Mouse (Mus musculus) intestine, embryonic 16.5 days (tissue): Measurements from ENCODE around the gene Rapgef3. TPM values are rescaled to one million over a fixed set of nuclear protein-coding genes. Genes with fewer than 3 reads are reported as not detected.

Experiments used
- ATAC-seq: fragments of 200-750 bp; cut with Nextera tagmentation; 2 replicates; pipeline ENCODE4 v1.8.0; 2017; ENCODE audit warnings: moderate TSS enrichment, moderate library complexity
- H3K27ac ChIP-seq: fragments of 300-500 bp; sonication (generic); 2 replicates; pipeline ENCODE4 v1.5.1; 2014; ENCODE audit warnings: mild to moderate bottlenecking, low read length
- H3K27me3 ChIP-seq: fragments of 300-500 bp; sonication (generic); replicated peaks from 2 replicates; pipeline ENCODE4 v1.6.1; 2014; ENCODE audit warnings: low read length, control low read depth, mixed read lengths; ENCODE audit not compliant: control insufficient read depth, insufficient read depth
- H3K36me3 ChIP-seq: fragments of 300-500 bp; sonication (generic); 2 replicates; pipeline ENCODE4 v1.6.1; 2014; ENCODE audit warnings: low read length, control low read depth; ENCODE audit not compliant: control insufficient read depth, insufficient read depth
- H3K4me1 ChIP-seq: fragments of 300-500 bp; sonication (generic); 2 replicates; pipeline ENCODE4 v1.6.1; 2014; ENCODE audit warnings: low read length, control low read depth, mixed read lengths; ENCODE audit not compliant: control insufficient read depth, insufficient read depth
- H3K4me2 ChIP-seq: fragments of 300-500 bp; sonication (generic); 2 replicates; pipeline ENCODE4 v1.6.1; 2014; ENCODE audit warnings: low read depth, low read length, control low read depth
- H3K4me3 ChIP-seq: fragments of 300-500 bp; sonication (generic); 2 replicates; pipeline ENCODE4 v1.5.1; 2014; ENCODE audit warnings: mild to moderate bottlenecking, low read length
- H3K9ac ChIP-seq: fragments of 300-500 bp; sonication (generic); 2 replicates; pipeline ENCODE4 v1.6.1; 2014; ENCODE audit warnings: low read depth, low read length
- H3K9me3 ChIP-seq: fragments of 300-500 bp; sonication (generic); 2 replicates; pipeline ENCODE4 v1.6.1; 2016; ENCODE audit warnings: low read length, control low read depth; ENCODE audit not compliant: control insufficient read depth
- WGBS: fragments of 180-500 bp; shearing (Covaris S2); extraction: QIAGEN DNeasy Blood & Tissue Kit; methylation state at CpG from one replicate; pipeline ENCODE4 v1.1.7; 2014; 5-methylcytosine and 5-hydroxymethylcytosine counted together
- polyA plus RNA-seq: library from polyadenylated mRNA; unstranded; fragments of >200 nt; fragmentation: Nextera tagmentation; extraction: Ambion mirVana; gene quantifications from 2 replicates; pipeline ENCODE4 v1.2.1, GENCODE M21; 2015

Rapgef3 gene
- 7.9 and 8.5 TPM in 2 replicates for polyA plus RNA-seq

DNA sequence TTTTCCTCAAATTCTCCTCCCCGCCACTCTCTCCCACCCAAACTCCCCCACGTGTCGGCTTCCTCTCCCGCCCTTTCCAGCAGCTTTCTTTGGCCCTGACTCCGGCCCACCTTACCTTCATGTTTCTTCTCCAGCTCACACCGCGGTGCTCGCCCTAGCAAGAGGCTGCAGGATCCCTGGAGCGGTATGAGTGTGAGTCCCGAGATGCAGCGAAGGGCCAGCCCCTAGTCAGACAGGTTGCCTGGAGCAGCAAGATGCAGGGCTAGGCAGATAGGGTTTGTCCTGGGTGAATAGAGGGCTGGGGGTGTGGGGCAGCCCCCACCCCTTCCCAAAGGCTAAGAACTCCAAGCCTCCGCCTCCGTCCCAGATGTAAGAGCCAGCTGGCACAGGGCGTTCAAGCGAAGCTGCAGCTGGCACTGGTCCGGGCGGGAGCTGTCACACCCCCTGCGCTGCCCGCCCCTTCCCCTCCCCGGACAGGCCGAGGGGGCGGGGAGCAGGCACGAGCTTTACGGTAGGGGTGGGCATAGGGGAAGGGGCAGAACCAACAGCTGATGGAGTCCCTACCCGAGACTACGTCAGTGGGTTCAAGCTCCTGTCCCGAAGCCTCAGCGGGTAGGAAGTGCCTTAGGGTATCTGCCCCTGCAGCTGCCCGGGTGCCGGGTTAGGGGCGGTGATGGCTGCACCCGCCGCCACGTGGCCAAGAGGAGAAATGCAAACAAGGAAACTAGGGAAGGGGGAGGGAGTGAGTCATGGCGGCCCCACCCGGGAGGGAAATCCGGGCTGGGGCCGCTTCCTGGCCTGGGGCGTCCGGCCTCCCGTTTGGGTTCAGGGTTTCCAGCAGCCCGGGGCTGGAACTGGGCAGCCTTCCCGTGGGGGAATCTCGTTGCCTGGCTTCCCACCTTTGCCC lies at the start of gene Rapgef3:
Gene Rapgef3, minus strand, starts transcription at position 693 of the 907 bp plus-strand sequence.
- H3K36me3 ChIP-seq, result no peaks in the 10 kb centered on the region
- H3K4me2 ChIP-seq, result peak within 1 kb of the TSS; percentile 99
- peak within 1 kb of the TSS; percentile 62 for H3K4me3 ChIP-seq
- peaks cover 11% of the 10 kb centered on the region; the same call in 1 of the 2 replicates for H3K27me3 ChIP-seq
- H3K4me1 ChIP-seq, result peaks cover 18% of the 10 kb centered on the region
- peak within 1 kb of the TSS; percentile 69 for H3K9ac ChIP-seq
- under 1% methylated on average over 44 of the region's 44 CpGs for WGBS
- peak within 1 kb of the TSS; percentile 61 for H3K27ac ChIP-seq
- no peaks in the 10 kb centered on the region for H3K9me3 ChIP-seq
- peak; percentile 86 for ATAC-seq

DNA sequence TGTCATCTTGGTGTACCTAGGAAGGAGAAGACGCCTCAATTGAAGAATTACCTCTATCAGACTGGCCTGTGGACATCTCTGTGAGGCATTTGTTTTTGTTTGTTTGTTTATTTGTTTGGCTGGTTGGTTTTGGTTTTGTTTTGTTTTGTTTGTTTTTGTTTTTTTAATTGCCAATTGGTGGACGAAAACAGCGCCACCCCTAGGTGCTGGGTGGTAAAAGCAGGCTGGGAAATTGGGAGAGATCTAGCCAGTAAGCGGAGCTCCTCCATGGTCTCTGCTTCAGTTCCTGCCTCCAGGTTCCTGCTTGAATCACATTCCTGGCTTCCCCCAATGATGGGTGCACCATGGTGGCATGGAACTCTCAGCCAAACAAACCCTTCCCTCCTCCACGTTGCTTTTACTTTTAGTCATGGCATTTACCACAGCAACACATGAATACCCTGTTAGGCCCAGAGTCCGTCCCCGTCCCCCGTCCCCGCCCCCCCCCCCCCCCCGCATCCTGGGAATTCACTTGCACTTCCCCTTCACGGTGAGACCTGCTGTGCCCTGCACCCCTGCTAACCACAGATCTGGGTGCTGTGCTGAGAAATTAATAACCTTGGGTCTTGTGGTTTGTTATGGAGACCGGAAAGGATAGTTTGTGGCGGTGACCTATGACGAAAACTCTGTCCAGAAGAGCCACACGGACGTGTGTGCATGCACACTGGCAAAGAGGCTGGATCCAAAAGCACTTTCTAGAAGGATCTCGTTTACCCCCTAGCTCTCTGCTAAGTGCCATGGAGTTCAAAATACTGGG lies 48.6 kb upstream of the Rapgef3 start:
- H3K4me1 ChIP-seq, result peaks cover 35% of the 10 kb centered on the region
- no peaks in the 10 kb centered on the region for H3K9me3 ChIP-seq
- no peaks in the 10 kb centered on the region for H3K36me3 ChIP-seq
- H3K27me3 ChIP-seq, result no peaks in the 10 kb centered on the region
- no peak overlapping the region for H3K9ac ChIP-seq
- no peak overlapping the region for H3K4me2 ChIP-seq
- H3K4me3 ChIP-seq, result no peak overlapping the region
- 90% methylated on average over 17 of the region's 17 CpGs for WGBS
- no peak overlapping the region for H3K27ac ChIP-seq
- no peak for ATAC-seq

DNA sequence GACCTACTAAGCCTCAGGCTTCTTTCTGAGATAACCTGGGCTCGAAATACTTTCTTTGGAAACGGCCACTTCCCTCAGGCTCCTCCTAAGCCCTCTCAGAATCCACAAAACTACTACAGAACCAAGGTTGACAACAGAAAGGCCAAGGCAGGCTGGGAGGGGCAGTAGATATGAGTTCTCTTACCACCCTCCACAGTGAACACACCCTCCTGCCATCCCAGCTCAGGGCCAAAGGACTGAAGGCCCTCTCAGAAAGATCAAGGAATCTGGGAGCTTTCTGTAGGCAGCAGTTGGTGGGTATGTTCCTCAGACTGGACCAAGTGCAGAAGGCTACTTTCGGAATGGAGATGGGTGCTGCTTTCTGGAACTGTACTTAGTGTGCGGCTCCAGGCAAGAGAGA lies 47.5 kb upstream of the Rapgef3 start:
- Histone ChIP-seq H3K36me3 (no peaks in the 10 kb centered on the region), H3K9ac (no peak overlapping the region), H3K9me3 (no peaks in the 10 kb centered on the region), H3K4me2 (no peak overlapping the region), H3K4me3 (no peak overlapping the region), H3K27me3 (no peaks in the 10 kb centered on the region), H3K27ac (no peak overlapping the region), H3K4me1 (peaks cover 34% of the 10 kb centered on the region)
- WGBS, result 94% methylated on average over 4 of the region's 4 CpGs
- ATAC-seq, result no peak

DNA sequence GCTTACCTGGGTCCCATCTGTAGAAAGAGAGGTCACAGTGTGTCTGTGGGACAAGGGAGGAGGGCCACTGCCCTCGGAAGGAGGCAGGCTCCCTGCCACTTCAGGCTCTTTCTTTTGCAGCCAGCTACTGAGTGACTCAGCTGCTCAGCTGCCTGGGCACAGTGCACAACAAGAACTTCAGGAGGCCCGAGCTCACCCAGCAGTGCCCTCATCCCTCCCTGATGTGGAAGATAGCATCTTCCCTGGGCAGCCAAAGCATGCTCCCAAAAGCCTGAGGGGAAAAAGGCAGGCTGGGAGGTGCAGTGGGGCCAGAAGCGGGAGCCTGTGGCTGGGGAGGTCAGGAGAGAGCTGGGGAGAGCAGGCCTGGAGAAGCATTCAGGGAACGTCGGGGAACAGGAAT lies 46.9 kb upstream of the Rapgef3 start:
- H3K4me3 ChIP-seq, result no peak overlapping the region
- no peak for ATAC-seq
- H3K9ac ChIP-seq, result no peak overlapping the region
- no peaks in the 10 kb centered on the region for H3K9me3 ChIP-seq
- H3K4me2 ChIP-seq, result no peak overlapping the region
- 54% methylated on average over 5 of the region's 5 CpGs for WGBS
- no peaks in the 10 kb centered on the region for H3K36me3 ChIP-seq
- H3K27ac ChIP-seq, result no peak overlapping the region
- H3K4me1 ChIP-seq, result peaks cover 34% of the 10 kb centered on the region
- H3K27me3 ChIP-seq, result no peaks in the 10 kb centered on the region

DNA sequence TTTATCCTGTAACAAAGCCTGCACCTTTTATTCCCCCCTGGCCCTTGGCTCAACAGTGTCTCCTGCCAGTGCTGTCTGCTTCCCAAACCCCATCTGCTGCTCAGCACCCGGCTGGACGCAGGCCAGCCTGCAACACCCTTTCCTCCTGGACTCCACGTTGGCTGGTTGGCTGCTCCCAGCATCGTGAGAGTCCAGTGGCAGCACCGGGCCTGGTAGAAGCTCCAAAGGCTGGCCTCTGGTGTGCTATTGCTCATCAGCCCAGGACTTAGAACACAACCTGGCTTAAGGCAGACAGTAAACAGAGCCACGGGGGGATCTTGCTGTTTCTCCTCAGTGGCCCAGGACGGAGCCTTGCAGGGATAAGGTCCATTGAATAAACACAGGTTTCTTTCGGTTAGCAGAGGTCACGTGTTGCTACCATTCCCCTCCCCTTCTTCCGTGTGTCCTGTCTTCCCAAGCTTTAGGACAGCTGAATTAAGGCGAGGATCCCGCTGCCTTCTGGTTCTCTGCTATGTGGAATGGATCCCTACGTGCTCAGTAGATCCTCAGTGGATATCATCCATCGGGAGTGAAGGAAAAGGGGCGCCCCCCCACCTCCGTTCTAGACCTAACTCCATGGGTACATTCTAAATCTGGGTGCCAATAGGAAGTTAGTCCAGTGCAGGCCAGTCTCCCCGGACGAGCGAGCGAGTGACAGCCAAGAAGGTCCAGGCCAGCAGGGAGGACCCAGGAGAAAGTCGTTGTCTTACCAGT lies 45.9 kb upstream of the Rapgef3 start:
- peaks cover 34% of the 10 kb centered on the region for H3K4me1 ChIP-seq
- no peaks in the 10 kb centered on the region for H3K27me3 ChIP-seq
- peak overlapping the region; percentile 3; the same call in 1 of the 2 replicates for H3K27ac ChIP-seq
- 0 out of 2 replicates have a peak overlapping the region, but pooled peaks have one; percentile 0 for H3K4me2 ChIP-seq
- H3K4me3 ChIP-seq, result no peak overlapping the region
- no peaks in the 10 kb centered on the region for H3K36me3 ChIP-seq
- WGBS, result 35% methylated on average over 21 of the region's 21 CpGs
- H3K9ac ChIP-seq, result peak overlapping the region; percentile 23
- ATAC-seq, result 0 out of 2 replicates have a peak, but pooled peaks have one; percentile 25
- no peaks in the 10 kb centered on the region for H3K9me3 ChIP-seq

DNA sequence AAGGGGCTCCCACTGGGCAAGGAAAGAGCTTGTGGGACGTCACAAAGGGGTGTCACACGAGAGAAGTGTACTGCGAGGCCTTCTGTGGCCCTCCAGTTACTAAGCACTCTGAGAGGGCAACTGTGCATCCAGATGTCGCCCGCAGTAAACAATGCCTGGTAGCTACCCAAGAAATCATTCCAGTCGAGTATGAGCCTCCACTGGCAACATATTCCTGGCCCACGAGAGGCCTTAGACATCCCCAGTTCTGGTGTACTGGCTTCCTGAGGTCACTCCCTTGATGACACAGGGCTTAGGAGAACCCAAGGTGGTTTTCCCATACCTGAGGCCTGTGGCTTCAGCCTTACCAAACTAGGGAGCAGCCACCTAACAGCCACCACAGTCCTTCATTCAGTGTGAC lies 45.1 kb upstream of the Rapgef3 start:
- 0 out of 2 replicates have a peak overlapping the region, but pooled peaks have one; percentile 8 for H3K9ac ChIP-seq
- H3K36me3 ChIP-seq, result no peaks in the 10 kb centered on the region
- H3K27me3 ChIP-seq, result no peaks in the 10 kb centered on the region
- H3K4me1 ChIP-seq, result peaks cover 32% of the 10 kb centered on the region
- H3K27ac ChIP-seq, result peak overlapping the region; percentile 24; the same call in 1 of the 2 replicates
- no peak overlapping the region for H3K4me2 ChIP-seq
- no peaks in the 10 kb centered on the region for H3K9me3 ChIP-seq
- ATAC-seq, result no peak
- 63% methylated on average over 7 of the region's 7 CpGs for WGBS
- no peak overlapping the region for H3K4me3 ChIP-seq

DNA sequence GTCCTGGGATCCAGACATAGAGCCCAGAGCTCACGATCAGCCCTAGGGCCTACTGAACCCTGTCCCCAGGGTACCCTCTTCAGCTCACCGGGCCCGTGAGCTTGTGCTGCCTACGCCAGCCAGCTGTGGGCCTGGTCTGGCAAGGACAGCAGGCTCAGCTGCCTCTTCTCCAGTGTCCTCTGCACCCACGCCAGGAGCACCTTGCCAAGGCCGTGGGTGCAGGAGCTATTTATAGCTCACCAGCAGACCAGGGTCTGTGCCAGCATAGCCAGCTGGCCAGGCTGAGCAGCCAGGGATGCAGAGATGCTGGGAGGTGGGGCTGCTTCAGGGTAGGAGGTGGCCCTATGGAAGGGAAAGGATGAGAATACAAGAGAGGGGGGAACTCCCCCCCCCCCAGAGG lies 44.4 kb upstream of the Rapgef3 start:
- WGBS, result 66% methylated on average over 6 of the region's 6 CpGs
- Histone ChIP-seq H3K4me1 (peaks cover 32% of the 10 kb centered on the region), H3K27me3 (no peaks in the 10 kb centered on the region), H3K27ac (peak overlapping the region; percentile 41), H3K9ac (no peak overlapping the region), H3K9me3 (no peaks in the 10 kb centered on the region), H3K36me3 (no peaks in the 10 kb centered on the region), H3K4me2 (no peak overlapping the region), H3K4me3 (no peak overlapping the region)
- ATAC-seq, result 0 out of 2 replicates have a peak, but pooled peaks have one; percentile 26

DNA sequence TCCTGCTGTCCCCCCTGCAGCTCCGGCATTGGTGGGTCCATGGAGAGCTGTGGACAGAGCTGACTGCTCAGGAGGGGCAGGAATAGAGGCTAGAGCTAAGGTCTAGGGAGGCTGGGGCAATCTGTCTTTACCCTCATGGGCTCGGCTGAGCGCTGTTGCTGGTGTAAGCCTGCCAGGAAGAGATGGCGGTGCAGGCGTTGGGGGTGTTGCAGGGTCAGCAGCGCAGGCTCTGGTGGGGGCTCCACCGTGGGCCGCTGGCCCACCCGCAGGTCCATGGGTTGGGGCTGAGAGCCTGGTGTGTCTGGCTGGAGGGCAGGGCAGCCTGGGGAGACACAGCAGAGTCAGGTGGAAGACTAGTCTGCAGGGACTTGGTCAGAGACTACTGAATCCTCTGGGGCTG lies 43.5 kb upstream of the Rapgef3 start:
- Histone ChIP-seq H3K27ac (no peak overlapping the region), H3K27me3 (no peaks in the 10 kb centered on the region), H3K36me3 (peaks cover 3% of the 10 kb centered on the region; the same call in 1 of the 2 replicates), H3K4me2 (no peak overlapping the region), H3K4me3 (no peak overlapping the region), H3K9me3 (no peaks in the 10 kb centered on the region), H3K4me1 (peaks cover 32% of the 10 kb centered on the region), H3K9ac (no peak overlapping the region)
- no peak for ATAC-seq
- WGBS, result 87% methylated on average over 9 of the region's 9 CpGs
